Mouse (Mus musculus): ENCODE results near the gene Ppp2r3a. TPM values are rescaled to one million over a fixed set of nuclear protein-coding genes. Genes with fewer than 3 reads are reported as not detected.

Ppp2r3a gene
- total RNA-seq (2021) = 27.7 and 30.5 TPM in 2 replicates
- long read RNA-seq, partial matches to known transcripts = 4 of 7 reads
- long read RNA-seq, other reads (novel, unspliced or antisense) = 3 of 7 reads

- DNase-seq = peak; percentile 100
These were observed at the start of gene Ppp2r3a for GRCm38 (mm10) chr9:101251644-101252337. Ppp2r3a (minus strand) TSS chr9:101251795.

- DNase-seq = no peak
These were observed 48.9 kb upstream of the Ppp2r3a start for GRCm38 (mm10) chr9:101300441-101300935.

GRCm38 (mm10) chr9:101291676-101292660 lies 40.4 kb upstream of the Ppp2r3a start:
- DNase-seq = peak; percentile 7

GRCm38 (mm10) chr9:101290876-101291275 lies 39.3 kb upstream of the Ppp2r3a start:
- DNase-seq = no peak

- no peak for DNase-seq
These were observed 38.2 kb upstream of the Ppp2r3a start for GRCm38 (mm10) chr9:101289750-101290149.

- DNase-seq = no peak
These were observed 37.5 kb upstream of the Ppp2r3a start for GRCm38 (mm10) chr9:101288901-101289647.

GRCm38 (mm10) chr9:101286766-101287165 lies 35.2 kb upstream of the Ppp2r3a start:
- no peak for DNase-seq

GRCm38 (mm10) chr9:101284049-101284448 lies 32.5 kb upstream of the Ppp2r3a start:
- no peak for DNase-seq

- DNase-seq = no peak
These were observed 31.1 kb upstream of the Ppp2r3a start for GRCm38 (mm10) chr9:101282651-101283050.

- no peak for DNase-seq
These were observed 30.3 kb upstream of the Ppp2r3a start for GRCm38 (mm10) chr9:101281906-101282305.

GRCm38 (mm10) chr9:101281326-101281725 lies 29.7 kb upstream of the Ppp2r3a start:
- no peak for DNase-seq

- DNase-seq = no peak
These were observed 29.3 kb upstream of the Ppp2r3a start for GRCm38 (mm10) chr9:101280867-101281266.

- DNase-seq = no peak
These were observed 28.6 kb upstream of the Ppp2r3a start for GRCm38 (mm10) chr9:101280211-101280610.

GRCm38 (mm10) chr9:101272715-101273114 lies 21.1 kb upstream of the Ppp2r3a start:
- DNase-seq = no peak

GRCm38 (mm10) chr9:101270020-101270419 lies 18.4 kb upstream of the Ppp2r3a start:
- no peak for DNase-seq

- no peak for DNase-seq
These were observed 14.4 kb upstream of the Ppp2r3a start for GRCm38 (mm10) chr9:101266043-101266442.

- peak; percentile 15 for DNase-seq
These were observed 14.0 kb upstream of the Ppp2r3a start for GRCm38 (mm10) chr9:101265546-101265945.

- DNase-seq = no peak
These were observed 11.2 kb upstream of the Ppp2r3a start for GRCm38 (mm10) chr9:101262815-101263214.

GRCm38 (mm10) chr9:101261989-101262571 lies 10.5 kb upstream of the Ppp2r3a start:
- DNase-seq = peak; percentile 73

- no peak for DNase-seq
These were observed 9.8 kb upstream of the Ppp2r3a start for GRCm38 (mm10) chr9:101261443-101261842.

- no peak for DNase-seq
These were observed 1.5 kb upstream of the Ppp2r3a start for GRCm38 (mm10) chr9:101253136-101253535.

GRCm38 (mm10) chr9:101252541-101252940 lies 946 bp upstream of the Ppp2r3a start:
- no peak for DNase-seq
